Mouse (Mus musculus) T-helper 1 cell (primary cell): ENCODE data around the gene Bcat1.

Experiments used
- in situ Hi-C: fragments of 300-600 bp; cut with MboI, MseI; formaldehyde crosslinking; loops from one replicate; pipeline ENCODE4 v1.15.1; 2025; ENCODE audit warnings: high pct_unique_total_duplicates

Bcat1 gene

DNA sequence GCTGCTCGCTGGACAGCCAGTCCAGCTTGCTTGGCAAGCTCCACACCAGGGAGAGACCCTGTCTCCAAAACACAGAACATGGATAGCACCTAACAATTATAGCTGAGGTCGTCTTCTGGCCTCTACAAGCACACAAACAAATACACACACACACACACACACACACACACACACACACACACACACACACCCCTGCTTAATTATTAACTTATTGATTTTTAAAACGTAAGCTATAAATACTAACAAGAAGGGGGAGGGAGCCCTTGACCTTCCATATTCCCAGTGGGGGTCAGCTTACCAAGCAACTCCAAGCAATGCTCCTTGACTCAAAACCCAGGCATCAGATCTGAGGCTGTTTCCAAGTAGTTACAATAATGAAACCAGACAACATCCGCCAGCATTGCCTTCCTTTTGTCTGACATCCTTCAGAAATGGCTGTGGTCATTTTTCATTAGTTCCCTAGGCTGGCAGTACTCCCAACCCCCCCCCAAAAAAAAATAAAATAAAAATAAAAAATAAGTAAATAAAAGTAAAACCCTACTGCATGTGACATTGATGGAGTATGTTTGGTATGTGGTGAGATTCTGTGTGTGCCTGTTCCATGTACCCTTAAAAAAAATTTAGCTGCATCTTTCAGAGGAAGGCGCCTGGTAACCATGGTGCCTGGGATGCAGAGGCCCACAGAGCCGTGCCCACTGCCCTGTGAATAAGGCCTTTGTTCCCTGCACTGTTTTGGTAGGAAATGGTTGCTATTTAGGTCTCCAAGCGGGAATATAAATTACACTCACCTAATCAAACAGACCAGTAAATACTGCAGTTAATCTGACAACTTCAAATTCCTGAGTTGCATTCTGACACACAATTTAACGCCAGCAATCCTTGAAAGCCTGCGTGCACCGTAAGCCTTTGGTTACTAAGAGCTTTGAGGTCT is 131.3 kb downstream of the Bcat1 start:
- in situ Hi-C loops: no loop called here
